Mouse (Mus musculus): ENCODE measurements at regions not wholly inside any gene's neighbourhood (a gene's known extent, or its start where the extent isn't known, plus 50 kb on each side); places are given as distances from the start of the nearest gene placed in this dataset.

DNA sequence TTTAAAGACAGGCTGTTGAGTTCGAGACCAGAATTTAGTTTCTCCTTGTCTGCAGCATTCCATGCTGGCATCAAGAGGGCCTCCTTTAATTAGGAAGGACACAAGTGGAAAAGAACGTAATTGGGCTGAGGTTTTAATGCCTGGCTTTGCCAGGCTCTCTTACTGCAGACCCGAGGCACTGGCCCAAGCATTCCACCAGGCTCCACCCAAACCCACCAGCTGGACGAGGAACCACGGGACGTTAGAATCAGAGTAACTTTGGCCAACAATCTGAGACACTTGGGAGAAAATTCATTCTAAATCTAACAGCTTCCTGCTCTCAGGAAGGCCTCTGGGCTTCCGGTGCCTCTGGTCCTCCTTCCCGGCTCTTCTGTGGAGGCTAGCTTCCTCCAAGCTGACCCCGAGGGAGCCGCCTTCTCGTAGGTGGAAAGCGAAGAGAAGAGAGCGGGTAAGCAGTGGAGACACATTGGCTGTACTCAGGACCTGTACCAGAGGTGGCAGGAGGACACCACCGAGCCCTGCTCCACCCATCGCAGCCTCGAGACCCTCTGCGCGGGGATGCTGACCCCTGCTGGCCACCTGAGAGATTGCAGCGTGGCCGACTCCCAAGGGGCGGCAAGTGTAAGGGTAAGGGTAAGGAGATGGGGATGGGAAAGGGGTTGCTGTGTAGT is 105.5 kb downstream of the Tmem17 start:
- DNase-seq (ENCODE audit: low read depth, low spot score): peak; percentile 81

DNA sequence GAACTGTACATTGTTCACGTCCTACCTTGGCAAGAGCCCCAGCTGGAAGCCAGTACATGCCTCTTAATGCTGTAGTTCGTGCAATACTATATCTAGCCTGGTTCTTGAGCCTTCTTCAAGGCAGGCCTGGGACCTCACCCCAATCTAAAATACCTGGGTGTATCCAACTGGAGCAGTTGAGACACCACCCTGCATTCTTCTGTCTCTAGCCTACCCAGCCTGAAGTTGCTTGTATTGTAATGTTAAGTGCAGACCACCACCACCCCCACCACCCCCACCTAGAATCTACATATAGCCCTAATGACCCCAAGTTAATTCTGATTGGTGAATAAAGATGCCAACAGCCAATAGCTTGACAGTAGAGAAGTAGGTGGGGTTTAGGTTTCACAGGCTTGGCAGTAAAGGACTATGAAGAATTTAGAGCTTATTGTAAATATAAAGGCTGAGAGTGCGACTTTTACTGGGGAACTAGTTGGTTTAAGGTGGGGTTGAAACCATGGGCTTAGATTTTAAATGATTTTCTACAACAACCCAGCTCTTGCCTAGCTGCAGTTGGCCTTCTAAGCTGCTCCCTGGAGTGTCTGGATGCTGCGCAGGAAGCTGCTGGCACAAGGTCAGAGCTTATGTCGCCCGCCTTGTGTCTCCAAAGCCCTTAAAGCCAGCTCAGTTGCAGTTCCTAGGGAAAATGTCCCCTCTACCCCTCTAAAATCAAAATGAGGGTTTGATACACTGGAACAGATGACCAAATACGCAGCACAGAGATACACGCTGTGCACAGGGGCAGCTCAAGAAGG is 109.2 kb downstream of the Tmem17 start:
- no peak for DNase-seq (ENCODE audit: low read depth, low spot score)

DNA sequence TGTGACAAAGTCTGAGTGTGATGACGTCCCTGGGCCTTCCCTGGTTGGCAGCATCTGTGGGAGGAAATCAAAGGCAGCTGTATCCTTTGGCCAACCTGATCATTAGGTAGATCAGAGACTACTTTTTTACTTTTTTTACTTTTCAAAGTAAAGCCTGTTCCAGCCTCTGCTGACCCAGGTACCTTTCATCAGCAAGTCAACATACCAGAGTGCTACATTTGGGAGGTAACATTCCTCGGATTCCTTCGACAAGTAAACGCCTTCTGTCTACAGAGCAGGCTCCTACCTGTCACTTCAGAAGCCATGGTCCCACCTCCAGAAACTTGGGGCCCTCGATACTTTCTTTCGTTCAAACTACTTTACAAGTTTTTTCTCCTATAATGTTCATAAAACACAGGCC is 110.0 kb downstream of the Tmem17 start:
- no peak for DNase-seq (ENCODE audit: low read depth, low spot score)

DNA sequence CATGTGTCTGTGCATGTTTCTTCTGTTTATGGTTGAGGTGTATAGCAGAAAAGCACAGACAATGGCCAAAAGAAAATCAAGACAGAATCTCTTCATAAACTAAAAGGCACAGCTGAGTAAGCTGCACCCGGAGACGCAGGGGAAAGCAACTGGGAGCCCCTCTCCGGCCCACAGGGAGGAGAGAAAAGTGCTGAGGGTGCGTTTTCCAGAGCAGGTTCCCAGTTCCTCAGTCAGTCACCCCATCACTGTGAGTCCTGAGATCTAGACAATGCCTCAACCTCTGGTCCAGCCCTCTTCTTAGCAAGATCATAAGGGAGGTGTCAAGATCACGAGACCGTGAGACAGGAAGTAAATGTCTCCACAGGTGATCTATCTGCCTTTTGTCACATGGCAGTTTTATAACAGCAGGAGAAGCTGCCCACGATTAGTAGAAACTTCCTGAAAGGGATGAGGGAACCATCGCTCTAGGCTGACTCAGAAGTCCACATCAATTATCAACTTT is 110.7 kb downstream of the Tmem17 start:
- DNase-seq (ENCODE audit: low read depth, low spot score): no peak

DNA sequence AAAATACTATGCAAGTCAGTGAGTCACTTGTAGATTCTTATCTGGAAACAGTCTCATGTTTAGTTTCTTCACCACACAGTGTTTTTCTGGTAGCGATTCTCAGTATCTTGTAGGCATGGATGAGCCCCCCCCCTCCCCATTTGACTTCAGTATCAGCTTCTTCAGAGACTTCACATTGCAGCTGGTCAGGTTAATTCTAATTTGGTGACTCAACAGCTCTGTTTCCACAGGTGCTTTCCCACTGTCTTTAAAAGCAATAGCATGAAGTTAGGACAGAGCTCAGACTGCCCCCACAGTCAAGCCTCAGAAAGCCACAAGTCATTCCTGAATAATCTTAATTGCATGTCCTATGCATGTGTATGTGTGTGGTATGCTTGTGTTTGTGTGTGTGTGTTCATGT is 114.5 kb downstream of the Tmem17 start:
- no peak for DNase-seq (ENCODE audit: low read depth, low spot score)

DNA sequence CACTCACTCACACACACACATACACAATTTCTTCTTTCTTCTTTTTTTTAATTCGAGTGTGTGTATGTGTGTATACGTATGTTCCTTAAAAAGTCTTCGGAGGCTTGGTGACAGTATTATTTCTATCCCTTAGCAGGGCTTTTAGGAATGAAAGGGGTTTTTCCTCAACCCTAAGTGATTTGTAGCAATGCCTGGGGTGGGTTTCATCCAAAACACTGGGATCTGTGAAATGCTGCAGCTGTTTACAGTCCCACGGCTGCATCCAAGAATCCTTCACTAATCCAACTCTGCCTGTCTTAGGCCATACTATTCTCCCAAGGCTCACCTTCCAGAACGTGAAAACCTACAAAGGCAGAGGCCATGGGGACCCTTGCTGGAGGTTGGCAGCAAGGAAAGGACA is 116.6 kb downstream of the Tmem17 start:
- DNase-seq (ENCODE audit: low read depth, low spot score): no peak

DNA sequence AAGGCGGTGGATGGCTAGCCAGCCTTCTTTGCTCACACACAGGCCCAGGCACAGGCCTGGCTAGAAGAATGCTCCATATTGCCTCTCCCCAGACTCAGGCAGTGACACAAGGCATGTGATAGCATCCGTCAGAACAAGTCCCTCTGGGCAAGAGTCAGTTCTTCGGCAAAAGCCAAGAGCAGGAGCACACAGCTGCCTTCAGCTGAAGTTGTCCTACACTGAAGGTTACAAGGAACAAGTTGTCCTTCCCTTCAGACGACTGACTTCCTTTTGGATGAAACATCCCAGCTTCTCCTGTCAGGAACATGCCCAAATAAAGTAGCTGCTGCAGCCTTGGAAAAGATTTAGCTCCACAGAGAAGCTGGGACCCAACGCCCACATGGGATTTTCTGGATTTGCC is 117.1 kb downstream of the Tmem17 start:
- DNase-seq (ENCODE audit: low read depth, low spot score): no peak

DNA sequence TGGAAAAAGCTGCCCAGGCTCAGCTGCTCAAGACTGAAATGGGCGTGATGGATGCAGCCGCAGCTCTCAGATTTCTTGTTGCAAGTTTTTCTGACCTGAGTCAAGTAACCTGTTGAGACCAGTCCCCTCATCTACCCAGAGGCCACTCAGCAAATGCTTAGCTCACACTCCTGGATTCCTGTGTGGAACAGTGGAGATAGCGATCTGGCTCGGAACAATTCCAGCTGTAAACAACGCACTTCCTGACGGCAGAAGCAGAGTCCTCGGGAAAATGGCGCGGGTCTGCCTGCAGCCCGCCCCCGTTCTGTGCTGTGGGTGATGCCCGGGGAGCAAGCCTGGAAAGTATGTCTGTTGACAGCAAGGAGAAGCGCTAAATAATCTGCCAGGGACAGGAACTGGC is 117.7 kb downstream of the Tmem17 start:
- DNase-seq (ENCODE audit: low read depth, low spot score): no peak

DNA sequence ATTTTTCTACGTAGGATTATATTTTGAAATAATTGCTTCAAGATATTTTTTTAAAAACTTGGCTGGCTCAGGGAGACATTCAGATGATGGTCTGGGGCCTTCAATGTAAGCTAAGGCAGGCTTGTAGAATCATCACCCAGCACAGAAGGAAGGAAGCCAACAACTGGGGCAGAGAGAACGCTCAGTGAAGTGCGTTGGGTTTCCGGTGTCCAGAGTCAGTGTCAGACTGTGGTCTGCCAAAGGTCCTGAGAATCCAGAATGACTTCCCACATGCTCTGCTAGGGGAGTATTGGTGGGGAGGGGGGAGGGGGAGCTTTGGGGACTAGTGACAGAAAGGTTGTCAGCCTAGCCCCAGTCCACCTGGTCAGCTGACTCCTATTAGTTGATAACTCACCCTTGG is 118.1 kb downstream of the Tmem17 start:
- no peak for DNase-seq (ENCODE audit: low read depth, low spot score)

DNA sequence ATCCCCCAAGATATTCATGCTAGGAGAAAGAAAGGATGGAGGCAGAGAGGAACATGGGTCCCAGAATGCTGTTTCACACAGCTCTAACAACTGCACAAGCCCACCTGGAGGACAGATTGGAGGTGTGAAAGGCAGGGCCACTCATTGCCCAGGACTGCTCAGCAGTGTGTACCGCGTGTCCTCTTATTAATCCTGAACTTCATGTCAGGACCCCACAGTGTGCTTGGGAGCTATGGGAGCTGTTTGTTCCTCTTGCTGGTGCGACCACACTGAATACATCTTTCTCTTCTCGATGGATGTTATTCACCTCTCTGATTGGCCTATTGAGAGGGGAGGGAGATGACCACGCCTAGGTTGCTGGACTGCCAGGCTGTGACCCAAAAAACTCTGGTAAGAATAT is 119.1 kb downstream of the Tmem17 start:
- DNase-seq (ENCODE audit: low read depth, low spot score): no peak

DNA sequence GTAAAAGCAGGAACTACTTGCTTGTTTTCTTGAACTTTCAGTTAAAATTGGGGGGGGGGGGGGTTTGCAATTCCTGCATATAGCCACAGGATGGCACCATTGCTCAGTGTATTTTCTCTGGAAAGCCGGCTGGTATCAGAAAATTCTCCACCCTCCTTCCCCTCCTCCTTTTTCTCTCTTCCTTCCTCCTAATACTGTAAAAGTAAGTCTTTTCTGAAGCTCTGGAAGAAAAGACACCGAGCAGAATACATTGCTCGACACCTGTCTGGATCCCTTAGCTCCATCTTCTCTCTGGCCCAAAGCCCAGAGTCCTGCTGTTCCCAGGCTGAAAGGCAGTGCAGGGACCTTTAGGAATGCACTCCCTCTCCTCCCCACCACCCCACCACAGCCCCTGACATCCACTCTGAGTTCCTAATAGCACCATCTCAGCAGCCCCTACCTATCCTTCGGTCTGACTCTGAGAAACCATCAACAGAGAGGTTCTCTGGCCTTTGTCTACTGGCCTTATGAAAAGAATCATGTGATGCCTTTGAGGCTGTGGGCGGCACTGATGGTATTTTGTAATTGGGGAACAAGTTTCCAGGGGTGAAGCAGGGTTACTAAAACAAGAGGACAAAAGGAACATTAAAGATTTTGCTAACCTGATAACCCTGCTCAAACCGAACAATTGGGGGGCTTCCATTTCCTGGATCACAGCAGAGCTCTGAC is 119.9 kb downstream of the Tmem17 start:
- DNase-seq (ENCODE audit: low read depth, low spot score): peak; percentile 65

DNA sequence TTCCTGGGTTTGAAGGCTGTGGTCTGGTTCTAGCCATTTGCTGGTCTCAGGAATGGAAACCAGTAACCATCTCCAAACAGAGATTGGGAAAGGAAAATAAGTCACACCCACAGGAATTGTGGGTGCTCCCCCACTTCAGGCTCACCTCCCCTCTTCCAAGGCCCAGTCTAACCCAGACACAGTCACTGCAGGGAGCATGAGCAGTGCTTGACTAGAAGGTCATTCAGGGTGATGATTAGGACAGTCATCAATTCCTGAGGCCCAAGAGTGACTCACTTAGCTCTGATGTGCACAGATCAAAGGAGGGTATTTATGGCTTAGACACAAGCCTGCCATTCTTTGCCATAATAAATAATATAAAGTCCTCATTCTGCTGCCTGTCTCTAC is 120.4 kb downstream of the Tmem17 start:
- DNase-seq (ENCODE audit: low read depth, low spot score): peak; percentile 84

DNA sequence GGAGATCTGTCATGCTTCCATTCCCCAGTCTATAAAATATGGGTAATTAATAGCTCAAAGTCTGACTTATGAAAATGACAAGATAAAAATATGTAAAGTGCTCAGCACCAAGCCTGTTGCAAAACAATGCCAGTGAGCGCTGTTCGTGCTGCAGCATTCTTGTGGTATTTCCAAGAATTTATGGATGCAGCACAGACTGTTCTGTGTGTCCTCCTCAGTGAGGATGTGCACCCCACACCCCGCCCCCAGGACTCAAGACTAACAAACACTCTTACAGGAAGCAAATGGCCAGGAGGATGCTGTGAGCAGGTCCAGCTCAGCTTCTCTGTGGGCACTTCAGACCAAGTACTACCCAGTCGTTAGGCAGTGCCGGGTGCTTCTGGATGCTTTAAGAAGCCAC is 121.1 kb downstream of the Tmem17 start:
- DNase-seq (ENCODE audit: low read depth, low spot score): peak; percentile 53

DNA sequence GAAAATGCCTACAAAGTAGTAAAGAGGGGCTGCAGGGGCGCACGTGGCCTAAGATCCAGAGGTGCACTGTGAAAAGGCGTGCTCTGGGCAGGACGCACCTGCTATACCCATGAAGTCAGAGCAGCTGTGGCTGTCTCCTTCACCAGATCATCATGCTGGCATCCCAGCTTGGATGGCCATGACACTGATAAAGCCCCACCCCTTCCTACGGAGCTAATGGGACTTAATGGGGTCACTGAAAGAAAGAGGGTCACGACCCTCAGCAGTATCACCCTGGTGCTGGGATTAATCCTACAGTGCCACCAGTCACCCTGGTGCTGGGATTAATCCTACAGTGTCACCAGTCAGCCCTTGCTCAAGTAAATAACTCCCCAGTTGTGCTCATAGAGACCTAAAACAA is 122.1 kb downstream of the Tmem17 start:
- no peak for DNase-seq (ENCODE audit: low read depth, low spot score)

DNA sequence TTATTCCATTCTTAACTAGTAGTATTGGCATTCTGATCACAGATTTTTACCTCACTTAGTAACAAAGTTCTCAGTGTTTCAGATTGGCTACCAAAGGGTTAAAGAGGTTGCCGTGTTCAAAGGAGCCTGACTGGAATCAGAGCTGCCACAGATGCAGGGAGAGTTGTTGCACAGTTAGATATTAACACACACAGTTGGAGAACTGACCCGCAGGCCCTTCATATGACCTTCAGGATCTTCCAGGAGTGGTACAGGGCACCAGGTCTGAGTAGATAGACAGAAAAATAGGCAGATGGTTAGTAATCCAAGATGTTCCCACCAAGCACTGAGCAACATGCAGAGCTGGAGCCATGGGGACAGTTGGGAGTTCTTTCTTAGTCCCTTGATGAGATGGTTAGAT is 123.1 kb downstream of the Tmem17 start:
- DNase-seq (ENCODE audit: low read depth, low spot score): no peak

DNA sequence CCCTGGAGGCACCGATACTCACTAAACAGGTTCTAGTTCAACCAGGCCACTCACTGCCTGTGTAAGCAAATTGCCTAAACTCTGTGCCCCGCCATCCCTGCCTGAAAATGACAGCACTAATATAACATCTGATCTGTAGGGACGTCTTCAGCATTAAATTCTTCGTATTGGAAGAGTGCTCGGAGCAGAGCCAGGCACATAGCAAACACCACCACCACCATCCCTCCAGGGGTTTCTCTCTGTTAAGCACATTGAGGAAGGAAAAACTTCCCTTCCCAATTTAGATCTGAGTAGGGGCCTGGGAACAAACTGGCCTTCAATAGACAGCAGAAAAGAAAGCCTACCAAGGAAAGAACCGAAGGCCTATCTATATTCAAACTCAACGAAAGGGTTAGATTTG is 124.4 kb downstream of the Tmem17 start:
- DNase-seq (ENCODE audit: low read depth, low spot score): no peak

DNA sequence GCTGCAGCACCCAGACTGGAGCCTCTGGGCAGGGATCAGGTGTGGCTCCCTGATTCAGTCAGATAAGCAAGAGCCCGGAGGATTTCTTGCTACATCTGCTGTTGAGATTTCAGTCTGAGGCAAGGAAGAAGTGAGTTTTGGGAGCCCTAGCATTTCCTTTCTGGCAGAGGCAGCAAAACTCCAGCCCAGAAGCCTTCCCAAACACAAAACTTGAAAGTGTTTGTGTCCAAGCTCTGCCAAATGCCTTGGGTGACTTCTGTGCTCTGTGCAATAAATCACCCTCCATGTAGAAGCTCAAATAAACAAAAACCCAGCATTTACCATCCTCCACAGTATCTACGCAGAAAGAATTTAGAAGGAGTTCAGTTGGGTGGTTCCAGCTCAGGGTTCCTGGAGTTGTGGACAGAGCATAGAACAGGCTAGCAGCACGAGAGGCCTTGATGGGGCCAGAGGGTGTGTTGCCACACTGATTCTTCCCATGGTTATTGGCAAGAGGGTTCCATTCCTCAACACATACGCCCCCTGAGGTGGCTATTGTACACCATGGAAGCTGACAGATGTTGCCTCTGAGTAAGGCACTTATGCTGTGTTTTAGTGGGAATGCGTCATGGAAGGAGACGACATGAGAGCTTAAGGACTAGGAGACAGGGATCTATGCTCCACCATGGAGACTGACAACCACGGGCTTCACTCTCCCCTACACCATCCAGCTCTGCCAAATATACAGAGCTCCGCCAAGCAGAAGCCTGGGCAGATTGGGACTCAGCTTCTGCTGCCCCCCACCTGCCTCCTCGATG is 125.1 kb downstream of the Tmem17 start:
- DNase-seq (ENCODE audit: low read depth, low spot score): peak; percentile 5

DNA sequence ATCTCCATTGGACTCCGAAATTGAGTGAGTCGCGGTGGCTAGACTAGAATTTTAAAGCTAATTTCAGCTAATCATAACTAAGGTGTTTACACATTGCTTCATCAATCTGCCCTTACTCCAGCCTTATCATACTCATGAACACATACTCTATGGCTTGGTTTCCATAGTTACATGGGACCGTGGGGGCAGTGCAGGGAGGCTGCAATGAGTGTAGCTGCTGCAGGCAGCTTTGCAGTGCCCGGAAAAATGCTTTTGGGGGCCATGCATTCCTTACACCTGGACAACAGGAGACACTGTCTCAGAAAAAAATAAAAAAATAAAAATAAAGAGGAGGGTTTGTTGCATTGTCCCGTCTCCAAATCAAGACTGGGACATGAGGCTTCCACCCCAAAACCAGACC is 126.3 kb downstream of the Tmem17 start:
- no peak for DNase-seq (ENCODE audit: low read depth, low spot score)

DNA sequence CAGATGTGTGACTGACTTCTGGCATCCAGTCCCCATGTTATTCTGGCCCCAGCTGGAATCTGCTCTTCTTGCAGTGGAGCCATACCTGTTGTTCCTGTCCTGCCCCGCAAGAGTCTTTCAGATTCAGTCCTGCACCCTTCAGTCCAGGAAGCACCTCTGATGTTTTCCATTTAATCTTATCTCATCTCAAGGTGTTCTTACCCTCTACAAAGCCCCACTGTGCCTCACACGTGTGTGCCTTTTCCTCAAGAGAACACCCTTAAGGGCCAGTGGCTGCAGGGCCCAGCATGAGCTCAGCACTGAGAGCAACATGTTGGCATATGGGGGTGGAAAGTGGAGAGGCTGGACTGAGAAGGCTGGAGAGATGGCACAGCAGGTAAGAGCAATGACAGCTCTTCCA is 126.8 kb downstream of the Tmem17 start:
- no peak for DNase-seq (ENCODE audit: low read depth, low spot score)

DNA sequence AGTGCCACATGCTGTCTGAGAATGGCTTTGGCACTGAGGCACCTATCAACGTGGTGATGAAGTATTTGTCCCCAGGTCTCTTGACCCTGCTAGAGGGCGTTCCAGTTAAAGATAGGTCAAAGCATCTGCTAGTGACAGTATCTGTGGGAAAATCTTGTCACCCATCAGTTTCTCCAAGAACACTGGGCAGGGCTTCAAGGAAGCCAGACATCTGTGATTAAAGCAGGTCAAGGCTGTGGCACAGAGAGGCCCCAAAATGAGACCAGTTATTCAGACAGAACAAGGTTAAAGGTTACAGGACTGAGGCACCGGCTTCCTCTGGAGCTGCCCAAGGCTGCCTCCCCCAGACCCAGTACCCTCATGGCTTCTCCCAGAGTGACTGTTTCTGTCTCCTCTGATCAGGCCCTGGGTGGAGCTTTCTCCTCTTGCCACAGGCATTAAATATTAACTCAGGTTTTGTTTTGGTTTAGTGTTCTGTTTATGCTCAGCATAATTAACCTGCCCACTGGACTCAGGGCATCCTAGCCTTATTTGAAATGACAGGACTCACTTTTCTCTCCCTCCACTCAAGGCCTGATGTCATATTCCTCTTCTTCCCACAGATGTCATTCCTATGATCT is 128.6 kb downstream of the Tmem17 start:
- no peak for DNase-seq (ENCODE audit: low read depth, low spot score)

DNA sequence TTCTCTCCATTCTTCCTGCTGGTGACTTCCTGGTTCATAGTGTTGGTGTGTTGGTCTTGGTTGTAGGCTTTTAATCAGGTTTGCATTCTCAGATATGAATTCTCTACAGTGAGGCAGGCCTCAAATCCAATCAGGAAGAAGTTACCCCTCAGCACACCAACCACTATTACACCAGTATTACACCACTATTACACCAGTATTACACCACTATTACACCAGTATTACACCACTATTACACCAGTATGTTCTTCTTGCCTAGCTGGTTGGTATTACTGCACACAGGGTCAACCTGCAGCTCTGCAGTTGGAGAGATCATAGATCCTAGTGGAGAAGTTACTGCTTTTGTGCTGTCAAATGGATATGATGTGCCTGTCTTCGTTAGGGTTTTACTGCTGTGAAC is 129.6 kb downstream of the Tmem17 start:
- DNase-seq (ENCODE audit: low read depth, low spot score): no peak
